Mouse (Mus musculus) midbrain, embryonic 16.5 days (tissue): Measurements from ENCODE around the gene Ehmt1. TPM values are rescaled to one million over a fixed set of nuclear protein-coding genes. Genes with fewer than 3 reads are reported as not detected.

Source experiments
- ATAC-seq: fragments of 200-750 bp; cut with Nextera tagmentation; 2 replicates; pipeline ENCODE4 v1.8.0; 2017; ENCODE audit warnings: moderate TSS enrichment
- H3K27ac ChIP-seq: fragments of 300-500 bp; sonication (generic); 2 replicates; pipeline ENCODE4 v1.5.1; 2014; ENCODE audit warnings: mild to moderate bottlenecking, low read length, mixed read lengths
- H3K27me3 ChIP-seq: fragments of 300-500 bp; sonication (generic); 2 replicates; pipeline ENCODE4 v1.6.1; 2014; ENCODE audit warnings: low read depth, low read length, mixed read lengths; ENCODE audit not compliant: control insufficient read depth, insufficient read depth
- H3K36me3 ChIP-seq: fragments of 300-500 bp; sonication (generic); 2 replicates; pipeline ENCODE4 v1.6.1; 2014; ENCODE audit warnings: mild to moderate bottlenecking, low read length, moderate library complexity, mixed read lengths; ENCODE audit not compliant: control insufficient read depth, insufficient read depth
- H3K4me1 ChIP-seq: fragments of 300-500 bp; sonication (generic); 2 replicates; pipeline ENCODE4 v1.6.1; 2014; ENCODE audit warnings: mild to moderate bottlenecking, low read length, mixed read lengths; ENCODE audit not compliant: control insufficient read depth, insufficient read depth
- H3K4me2 ChIP-seq: fragments of 300-500 bp; sonication (generic); 2 replicates; pipeline ENCODE4 v1.6.1; 2014; ENCODE audit warnings: mild to moderate bottlenecking, low read length, mixed read lengths
- H3K4me3 ChIP-seq: fragments of 300-500 bp; sonication (generic); 2 replicates; pipeline ENCODE4 v1.5.1; 2014; ENCODE audit warnings: low read depth, mild to moderate bottlenecking, low read length, moderate library complexity, mixed read lengths
- H3K9ac ChIP-seq: fragments of 300-500 bp; sonication (generic); 2 replicates; pipeline ENCODE4 v1.6.1; 2014; ENCODE audit warnings: low read depth, low read length, mixed read lengths
- H3K9me3 ChIP-seq: fragments of 300-500 bp; sonication (generic); replicated peaks from 2 replicates; pipeline ENCODE4 v1.6.1; 2014; ENCODE audit warnings: mild to moderate bottlenecking, low read length, mixed read lengths; ENCODE audit not compliant: control insufficient read depth, poor library complexity, severe bottlenecking
- WGBS: fragments of 180-500 bp; shearing (Covaris S2); extraction: QIAGEN DNeasy Blood & Tissue Kit; methylation state at CpG from one replicate; pipeline ENCODE4 v1.1.7; 2014; 5-methylcytosine and 5-hydroxymethylcytosine counted together
- polyA plus RNA-seq: library from polyadenylated mRNA; unstranded; fragments of >200 nt; fragmentation: Nextera tagmentation; extraction: Ambion mirVana; gene quantifications from 2 replicates; pipeline ENCODE4 v1.2.1, GENCODE M21; 2015

Ehmt1 gene
- polyA plus RNA-seq, 1 experiment from 2014 or later: 90.7 TPM

DNA sequence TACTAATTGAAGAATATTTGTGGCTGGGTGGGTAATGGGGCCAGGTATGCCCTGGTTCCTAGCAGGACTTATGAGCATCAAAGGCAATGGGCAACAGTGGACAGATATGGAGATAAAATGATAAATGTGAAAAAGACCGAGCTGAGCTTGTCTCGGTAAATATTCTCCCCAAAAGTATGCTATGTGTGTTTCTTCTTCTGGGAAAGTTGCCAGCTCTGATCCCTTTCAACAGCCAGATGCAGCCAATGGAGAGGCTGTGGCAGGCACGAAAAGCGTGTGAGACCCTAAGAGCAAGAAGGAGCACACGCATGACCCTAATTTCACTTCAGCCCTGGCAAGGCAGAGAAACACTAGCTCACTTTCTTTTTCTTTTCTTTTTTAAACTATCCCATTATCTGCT, 18.4 kb downstream of the Ehmt1 start:
- H3K9me3 ChIP-seq: no peaks in the 10 kb centered on the region
- ATAC-seq: no peak
- H3K36me3 ChIP-seq: no peaks in the 10 kb centered on the region
- no peak overlapping the region for H3K27ac ChIP-seq
- no peak overlapping the region for H3K4me2 ChIP-seq
- H3K27me3 ChIP-seq: no peaks in the 10 kb centered on the region
- no peak overlapping the region for H3K4me3 ChIP-seq
- H3K4me1 ChIP-seq: peaks cover 25% of the 10 kb centered on the region
- 58% methylated on average over 5 of the region's 5 CpGs for WGBS
- H3K9ac ChIP-seq: no peak overlapping the region

DNA sequence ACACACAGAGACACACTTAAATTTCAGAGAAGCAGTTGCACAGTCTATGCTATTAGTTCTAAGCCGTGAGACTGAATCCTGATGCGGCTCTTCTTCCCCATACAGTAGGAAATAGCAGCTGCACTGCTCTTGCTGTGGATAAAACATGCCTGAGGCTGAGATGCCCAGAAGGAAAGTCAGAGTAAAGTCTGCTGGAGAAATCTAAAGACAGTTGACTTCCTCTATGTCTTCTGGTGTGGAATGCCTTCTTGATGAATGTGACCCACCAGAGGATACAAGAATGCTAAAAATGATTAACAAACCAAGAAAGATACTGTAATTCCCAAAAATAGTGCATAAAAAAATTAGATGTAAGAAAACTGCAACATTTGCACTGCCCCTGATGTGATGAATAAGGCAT, 20.1 kb downstream of the Ehmt1 start:
- Histone ChIP-seq H3K27ac (no peak overlapping the region), H3K4me1 (peaks cover 15% of the 10 kb centered on the region), H3K4me2 (no peak overlapping the region), H3K9ac (no peak overlapping the region), H3K9me3 (no peaks in the 10 kb centered on the region), H3K4me3 (no peak overlapping the region), H3K36me3 (no peaks in the 10 kb centered on the region), H3K27me3 (no peaks in the 10 kb centered on the region)
- ATAC-seq: no peak
- WGBS: 92% methylated on average over 2 of the region's 2 CpGs

DNA sequence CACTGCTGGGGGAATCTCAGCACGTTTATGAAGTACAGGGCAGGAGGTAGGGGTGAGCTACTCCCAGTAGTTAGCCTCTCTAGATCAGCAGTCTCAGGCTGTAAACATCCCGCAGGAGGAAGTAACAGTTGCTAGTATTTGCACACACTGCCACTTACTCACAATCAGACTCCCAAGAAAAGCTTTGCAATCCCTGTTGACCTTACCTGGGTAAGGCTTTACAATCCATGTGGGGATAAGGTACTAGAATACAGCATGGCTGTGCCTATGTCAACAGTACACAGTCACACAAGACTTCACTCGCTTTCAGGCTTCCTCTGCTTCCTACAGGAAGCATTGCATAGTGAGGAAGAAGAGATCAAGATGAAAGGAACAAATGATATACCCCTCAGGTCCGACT, 22.7 kb downstream of the Ehmt1 start:
- Histone ChIP-seq H3K4me2 (no peak overlapping the region), H3K4me3 (no peak overlapping the region)
- 84% methylated on average over 4 of the region's 4 CpGs for WGBS

DNA sequence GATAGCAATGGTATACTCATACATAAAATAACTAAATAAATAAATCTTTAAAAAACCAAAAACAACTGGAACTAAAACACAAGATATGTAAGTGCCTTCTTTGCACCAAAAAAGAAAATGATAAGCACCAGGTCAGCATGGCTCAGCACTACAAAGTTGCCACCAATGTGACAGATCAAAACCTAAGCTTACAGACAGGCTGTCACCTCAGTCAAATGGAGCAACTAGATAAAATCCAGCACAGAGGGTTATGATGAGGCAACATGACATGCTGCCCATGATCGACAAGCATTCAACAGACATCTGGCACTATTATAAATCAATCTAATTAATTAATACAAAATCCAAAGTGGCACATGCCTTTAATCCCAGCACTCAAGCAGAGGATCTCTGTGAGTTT, 25.2 kb downstream of the Ehmt1 start:
- 87% methylated on average over 1 of the region's 1 CpGs for WGBS
- H3K27me3 ChIP-seq: no peaks in the 10 kb centered on the region
- no peak for ATAC-seq
- no peak overlapping the region for H3K4me3 ChIP-seq
- H3K9ac ChIP-seq: no peak overlapping the region
- no peaks in the 10 kb centered on the region for H3K36me3 ChIP-seq
- H3K4me2 ChIP-seq: no peak overlapping the region
- H3K27ac ChIP-seq: no peak overlapping the region
- H3K4me1 ChIP-seq: no peaks in the 10 kb centered on the region
- H3K9me3 ChIP-seq: no peaks in the 10 kb centered on the region

More for the DNA sequence above, 22.7 kb downstream of the Ehmt1 start:
- Histone ChIP-seq H3K27ac (no peak overlapping the region), H3K27me3 (no peaks in the 10 kb centered on the region), H3K9me3 (no peaks in the 10 kb centered on the region), H3K9ac (no peak overlapping the region), H3K4me1 (peaks cover 9% of the 10 kb centered on the region), H3K36me3 (no peaks in the 10 kb centered on the region)
- no peak for ATAC-seq

DNA sequence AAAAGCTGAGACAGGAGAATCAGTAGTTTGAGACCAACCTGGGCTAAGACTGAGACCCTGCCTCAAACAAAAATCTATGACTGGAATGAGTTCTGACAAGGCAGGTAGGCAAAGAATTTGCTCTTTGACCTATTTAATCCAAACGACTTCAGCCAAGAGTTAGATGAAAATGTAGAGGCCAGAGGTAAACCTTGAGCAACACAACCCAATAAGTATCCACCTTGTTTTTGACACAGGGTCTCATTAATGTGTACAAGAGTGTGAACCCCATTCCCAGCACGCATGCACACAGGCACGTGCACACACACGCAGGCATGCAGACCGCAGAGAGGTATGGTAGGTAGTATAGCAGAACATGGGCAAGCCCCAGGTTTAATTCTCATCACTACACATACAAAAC, 27.1 kb downstream of the Ehmt1 start:
- no peak overlapping the region for H3K4me3 ChIP-seq
- H3K9ac ChIP-seq: no peak overlapping the region
- WGBS: 87% methylated on average over 5 of the region's 5 CpGs
- H3K27ac ChIP-seq: no peak overlapping the region
- no peaks in the 10 kb centered on the region for H3K36me3 ChIP-seq
- H3K9me3 ChIP-seq: no peaks in the 10 kb centered on the region
- no peak for ATAC-seq
- no peaks in the 10 kb centered on the region for H3K4me1 ChIP-seq
- H3K4me2 ChIP-seq: no peak overlapping the region
- no peaks in the 10 kb centered on the region for H3K27me3 ChIP-seq

DNA sequence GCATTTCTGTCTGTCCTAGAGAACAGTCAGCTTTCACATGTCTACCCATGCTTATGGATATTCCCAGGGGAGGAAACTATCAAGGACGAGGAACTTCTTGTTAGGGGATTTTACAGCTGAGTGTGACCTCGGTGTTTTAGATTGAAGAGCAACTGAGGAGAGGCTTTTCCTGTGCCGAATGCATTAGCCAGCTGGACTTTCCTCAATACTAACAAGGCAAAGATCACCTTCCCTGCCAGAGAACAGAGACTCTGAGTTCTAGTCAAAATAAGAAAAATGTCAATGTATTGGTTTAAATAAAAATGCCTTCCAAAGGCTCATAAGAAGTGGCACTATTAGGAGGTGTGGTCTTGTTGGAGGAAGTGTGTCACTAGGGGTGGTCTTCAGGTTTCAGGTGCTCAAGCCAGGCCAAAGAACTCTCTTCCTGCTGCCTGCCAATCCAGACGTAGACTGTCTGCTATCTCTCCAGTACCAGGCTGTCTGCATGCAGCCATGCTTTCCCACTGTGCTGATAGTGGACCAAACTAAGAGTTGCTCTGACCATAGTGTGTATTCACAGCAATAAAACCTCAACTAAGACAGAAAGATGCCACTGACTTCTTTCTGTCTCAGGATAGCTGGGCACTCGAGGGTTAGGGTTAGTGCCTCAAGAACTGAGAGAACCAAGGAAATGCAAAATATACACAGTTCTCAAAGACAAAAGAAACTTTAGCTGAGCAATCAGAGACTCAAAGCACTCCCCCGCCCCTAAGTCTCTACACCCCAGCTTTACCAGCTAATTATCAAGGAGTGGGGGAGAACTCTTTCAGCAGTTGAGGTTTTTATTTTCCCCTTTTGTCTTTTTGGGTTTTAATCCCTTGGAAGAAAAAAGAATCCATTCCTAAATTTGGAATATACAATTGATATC, 28.6 kb downstream of the Ehmt1 start:
- no peak overlapping the region for H3K9ac ChIP-seq
- H3K27ac ChIP-seq: no peak overlapping the region
- no peaks in the 10 kb centered on the region for H3K4me1 ChIP-seq
- no peaks in the 10 kb centered on the region for H3K9me3 ChIP-seq
- H3K4me3 ChIP-seq: no peak overlapping the region
- no peak overlapping the region for H3K4me2 ChIP-seq
- WGBS: 68% methylated on average over 6 of the region's 6 CpGs
- peaks cover 3% of the 10 kb centered on the region; the same call in 1 of the 2 replicates for H3K36me3 ChIP-seq
- no peaks in the 10 kb centered on the region for H3K27me3 ChIP-seq
- no peak for ATAC-seq

DNA sequence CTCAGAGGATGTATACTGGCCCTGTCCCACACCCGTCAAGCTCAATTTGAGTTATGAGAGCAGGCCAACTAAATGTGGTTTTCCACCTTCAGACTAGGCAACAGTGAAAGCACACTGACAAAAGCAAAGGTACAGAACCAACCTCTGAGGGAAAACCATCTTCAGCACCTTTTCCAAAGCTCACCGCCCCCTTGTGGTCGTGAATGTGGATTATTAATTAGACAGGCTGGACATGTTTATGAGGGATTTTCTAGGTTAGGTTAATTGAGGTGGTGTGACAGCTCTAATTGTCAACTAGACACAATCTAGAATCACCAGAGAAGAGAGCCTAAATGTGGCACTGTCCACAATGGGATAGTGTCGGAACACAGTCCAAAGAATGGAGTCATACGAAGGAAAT, 30.5 kb downstream of the Ehmt1 start:
- H3K27ac ChIP-seq: no peak overlapping the region
- H3K4me3 ChIP-seq: no peak overlapping the region
- WGBS: 86% methylated on average over 5 of the region's 5 CpGs
- no peaks in the 10 kb centered on the region for H3K9me3 ChIP-seq
- no peaks in the 10 kb centered on the region for H3K27me3 ChIP-seq
- H3K4me2 ChIP-seq: no peak overlapping the region
- ATAC-seq: no peak
- peaks cover 6% of the 10 kb centered on the region for H3K36me3 ChIP-seq
- H3K9ac ChIP-seq: no peak overlapping the region
- no peaks in the 10 kb centered on the region for H3K4me1 ChIP-seq

DNA sequence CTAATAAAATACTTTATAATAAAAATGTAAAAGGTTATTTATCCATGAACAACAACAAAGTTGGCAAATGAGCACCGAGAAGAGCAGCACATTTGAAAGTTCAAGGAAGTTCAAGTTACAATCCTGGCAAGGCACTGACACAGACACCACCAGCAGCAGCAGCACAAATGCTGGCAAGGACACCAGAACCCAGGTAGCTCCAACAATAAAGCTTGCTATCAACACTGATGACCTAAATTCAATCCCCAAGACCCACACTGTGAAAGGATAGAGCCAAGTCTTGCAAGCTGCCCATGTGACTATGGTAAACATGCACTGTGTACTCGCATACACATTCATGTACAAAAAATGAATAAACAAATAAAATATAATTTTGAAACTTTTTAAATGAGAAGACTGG, 38.7 kb downstream of the Ehmt1 start:
- ATAC-seq: no peak
- H3K9ac ChIP-seq: no peak overlapping the region
- 94% methylated on average over 2 of the region's 2 CpGs for WGBS
- no peaks in the 10 kb centered on the region for H3K4me1 ChIP-seq
- no peak overlapping the region for H3K4me3 ChIP-seq
- H3K36me3 ChIP-seq: peaks cover 7% of the 10 kb centered on the region
- no peak overlapping the region for H3K27ac ChIP-seq
- H3K4me2 ChIP-seq: no peak overlapping the region
- H3K27me3 ChIP-seq: no peaks in the 10 kb centered on the region
- no peaks in the 10 kb centered on the region for H3K9me3 ChIP-seq

DNA sequence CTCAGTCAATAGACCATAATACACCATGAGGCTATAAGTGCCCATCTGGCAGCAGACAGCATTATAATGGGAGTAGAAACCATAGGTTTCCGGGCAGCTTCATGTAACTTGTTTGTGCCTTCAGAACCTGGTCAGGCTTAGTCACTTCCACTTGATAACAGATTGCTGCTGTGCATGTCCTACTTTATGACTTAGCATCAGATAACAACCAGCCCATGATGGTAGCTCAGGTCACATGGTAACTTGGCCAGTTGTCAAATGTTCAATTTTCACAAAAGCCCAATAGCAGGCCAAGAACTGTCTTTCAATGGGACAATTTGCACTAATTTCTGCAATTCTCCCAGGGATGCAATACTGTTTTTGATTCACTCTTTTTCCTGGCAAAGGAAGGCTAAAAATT, 48.5 kb downstream of the Ehmt1 start:
- Histone ChIP-seq H3K4me1 (no peaks in the 10 kb centered on the region), H3K36me3 (peaks cover 7% of the 10 kb centered on the region; the same call in 1 of the 2 replicates), H3K27ac (no peak overlapping the region), H3K9ac (no peak overlapping the region), H3K9me3 (no peaks in the 10 kb centered on the region), H3K4me2 (no peak overlapping the region), H3K27me3 (no peaks in the 10 kb centered on the region), H3K4me3 (no peak overlapping the region)
- 94% methylated on average over 1 of the region's 1 CpGs for whole genome bisulfite sequencing
- ATAC-seq: no peak
